ENCODE assay signal across 7 mouse cellular contexts in genomic region chr7:35756510-35757440, GRCm38 (mm10). TPM values are rescaled to one million over a fixed set of nuclear protein-coding genes. Genes with fewer than 3 reads are reported as not detected.
A peak's percentile ranks its signal among the peaks of the same experiment; 100 is the strongest.
DNase-seq lines count a peak whose midpoint lies in the region.

No protein-coding gene starts in this region.

- peak; percentile 28 for DNase-seq in lung, postnatal 36 days
- no peak for DNase-seq in lung, postnatal 14 days
- DNase-seq in R1 (ENCODE audit: low read depth, low spot score) = peak; percentile 76
- DNase-seq in left cerebral cortex, adult 9 months (ENCODE audit: low spot score in 2 of 2) = peak; percentile 38 to 56
- peak; percentile 57 for DNase-seq in thymus, postnatal 0 days (ENCODE audit: low spot score)
- no peak for DNase-seq in layer of hippocampus, adult 9-10 months (ENCODE audit: low spot score)
- DNase-seq in heart, adult 11 months = no peak

RNA-seq across cellular contexts. Expression of gene Dpy19l3, which starts 2.5 kb away (rescaled TPM):
- 36.4 and 46.3 TPM in 2 replicates for polyA plus RNA-seq in thymus, postnatal 0 days (2015; fragmentation: Nextera tagmentation; extraction: Ambion mirVana)

RNA-seq across cellular contexts. Expression of gene Zfp507, which starts 46.0 kb away (rescaled TPM):
- polyA plus RNA-seq in thymus, postnatal 0 days (2015; fragmentation: Nextera tagmentation; extraction: Ambion mirVana) = 11.5 and 11.6 TPM in 2 replicates

Comparison
In these comparisons a context has a peak if more than half of its experiments do, and no peak if none do; other contexts are left out.
1. DNase-seq: peak in lung, postnatal 36 days (single experiment), R1 (single experiment), left cerebral cortex, adult 9 months (2 of 2) and thymus, postnatal 0 days (single experiment); none in lung, postnatal 14 days (single experiment), layer of hippocampus, adult 9-10 months (single experiment) and heart, adult 11 months (single experiment).